Mouse (Mus musculus) adipocyte (in vitro differentiated cells): ENCODE results near the gene Bpifb6.

ENCODE experiments used
- DNase-seq: peaks from one replicate; pipeline ENCODE4 v3.0.0-alpha.2; 2016; ENCODE audit warnings: low spot score

The Bpifb6 gene

GRCm38 (mm10) chr2:153900088-153900487, at the start of gene Bpifb6:
TSS of gene Bpifb6 (plus strand) at chr2:153900388.
- DNase-seq: no peak

- DNase-seq: peak; percentile 66
Measured at GRCm38 (mm10) chr2:153851030-153851360, 49.2 kb upstream of the Bpifb6 start.

- no peak for DNase-seq
Measured at GRCm38 (mm10) chr2:153853544-153853943, 46.6 kb upstream of the Bpifb6 start.

- no peak for DNase-seq
Measured at GRCm38 (mm10) chr2:153859581-153859980, 40.6 kb upstream of the Bpifb6 start.

GRCm38 (mm10) chr2:153860315-153860714, 39.9 kb upstream of the Bpifb6 start:
- DNase-seq: no peak

- no peak for DNase-seq
Measured at GRCm38 (mm10) chr2:153860715-153861114, 39.5 kb upstream of the Bpifb6 start.

- DNase-seq: no peak
Measured at GRCm38 (mm10) chr2:153861960-153862359, 38.2 kb upstream of the Bpifb6 start.

GRCm38 (mm10) chr2:153870984-153871383, 29.2 kb upstream of the Bpifb6 start, which contains the start of gene Sun5:
TSS of gene Sun5 (minus strand) at chr2:153871084.
- no peak for DNase-seq

- DNase-seq: no peak
Measured at GRCm38 (mm10) chr2:153874745-153875144, 25.4 kb upstream of the Bpifb6 start, which contains the start of gene Bpifb2. TSS of gene Bpifb2 (plus strand) at chr2:153875045.

GRCm38 (mm10) chr2:153899111-153899510, 1.1 kb upstream of the Bpifb6 start:
- no peak for DNase-seq

- no peak for DNase-seq
Measured at GRCm38 (mm10) chr2:153902726-153903125, 2.5 kb downstream of the Bpifb6 start.

- no peak for DNase-seq
Measured at GRCm38 (mm10) chr2:153906626-153907025, 6.4 kb downstream of the Bpifb6 start.

GRCm38 (mm10) chr2:153914151-153914550, 14.0 kb downstream of the Bpifb6 start:
- DNase-seq: peak; percentile 16

- DNase-seq: no peak
Measured at GRCm38 (mm10) chr2:153917930-153918329, 17.7 kb downstream of the Bpifb6 start, which contains the start of gene Bpifb3. TSS of gene Bpifb3 (plus strand) at chr2:153918230.

GRCm38 (mm10) chr2:153921246-153921645, 21.1 kb downstream of the Bpifb6 start:
- no peak for DNase-seq

GRCm38 (mm10) chr2:153929871-153930413, 29.8 kb downstream of the Bpifb6 start:
- DNase-seq: peak; percentile 43

GRCm38 (mm10) chr2:153931125-153931524, 30.9 kb downstream of the Bpifb6 start:
- no peak for DNase-seq

- no peak for DNase-seq
Measured at GRCm38 (mm10) chr2:153933311-153933710, 33.1 kb downstream of the Bpifb6 start.

GRCm38 (mm10) chr2:153935348-153935747, 35.2 kb downstream of the Bpifb6 start:
- DNase-seq: no peak

GRCm38 (mm10) chr2:153937843-153938242, 37.7 kb downstream of the Bpifb6 start, which contains the start of gene Bpifb4:
TSS of gene Bpifb4 (plus strand) at chr2:153938212.
- no peak for DNase-seq

- peak; percentile 50 for DNase-seq
Measured at GRCm38 (mm10) chr2:153943537-153943936, 43.3 kb downstream of the Bpifb6 start.

GRCm38 (mm10) chr2:153944567-153944966, 44.4 kb downstream of the Bpifb6 start:
- DNase-seq: no peak

- DNase-seq: peak; percentile 76
Measured at GRCm38 (mm10) chr2:153952897-153953296, 52.7 kb downstream of the Bpifb6 start.

GRCm38 (mm10) chr2:153953836-153954235, 53.6 kb downstream of the Bpifb6 start:
- peak; percentile 28 for DNase-seq
